Mouse (Mus musculus) lung, postnatal 0 days (tissue): ENCODE measurements at regions not wholly inside any gene's neighbourhood (a gene's known extent, or its start where the extent isn't known, plus 50 kb on each side); places are given as distances from the start of the nearest gene placed in this dataset.

Source experiments
- CTCF ChIP-seq: IDR thresholded peaks from 2 replicates; pipeline ENCODE4 v1.5.1; 2016; ENCODE audit warnings: antibody characterized with exemption, mild to moderate bottlenecking
- EP300 ChIP-seq: IDR thresholded peaks from 2 replicates; pipeline ENCODE4 v1.6.1; 2016; ENCODE audit warnings: antibody characterized with exemption, mild to moderate bottlenecking, control low read depth

GRCm38 (mm10) chr14:105498155-105498906 is 240.0 kb downstream of the Ndfip2 start:
- TF ChIP-seq CTCF (no peak), EP300 (no peak)
